Mouse (Mus musculus): ENCODE measurements at regions not wholly inside any gene's neighbourhood (a gene's known extent, or its start where the extent isn't known, plus 50 kb on each side); places are given as distances from the start of the nearest gene placed in this dataset.

DNA sequence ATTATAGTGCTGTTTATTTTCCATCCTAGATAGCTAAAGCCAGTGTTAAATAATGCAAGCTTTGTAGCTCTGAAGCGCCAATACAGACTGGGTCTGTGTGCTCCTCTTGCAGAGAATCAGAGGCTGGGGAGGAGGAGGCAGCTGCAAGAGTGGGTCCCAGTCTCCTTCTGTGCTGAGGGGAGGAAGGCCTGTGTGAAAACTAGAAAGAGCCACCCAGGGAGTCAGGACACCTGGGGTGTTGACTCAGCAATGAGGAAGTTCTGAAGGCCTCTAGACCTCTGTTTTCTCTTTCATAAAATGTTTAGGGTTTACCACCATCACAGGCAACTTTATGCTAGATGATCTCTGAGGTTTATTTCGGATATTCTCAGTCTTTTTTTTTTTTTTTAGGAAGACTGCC lies 254.7 kb downstream of the Igsf11 start:
- ATAC-seq = no peak
- H3K27me3 ChIP-seq (replicated peaks; ENCODE audit: control insufficient read depth, insufficient read depth, low read length) = no peaks in the 10 kb centered on the region
- no peak overlapping the region for H3K9ac ChIP-seq (ENCODE audit: low read depth, low read length)
- no peak overlapping the region for H3K4me2 ChIP-seq (ENCODE audit: low read depth, low read length)
- WGBS = 41% methylated on average over 2 of the region's 2 CpGs
- no peaks in the 10 kb centered on the region for H3K9me3 ChIP-seq (ENCODE audit: control insufficient read depth, low read length)
- H3K27ac ChIP-seq (ENCODE audit: low read length) = no peak overlapping the region
- no peak overlapping the region for H3K4me3 ChIP-seq (ENCODE audit: low read length)
- no peaks in the 10 kb centered on the region for H3K4me1 ChIP-seq (ENCODE audit: control insufficient read depth, insufficient read depth, low read length)
- H3K36me3 ChIP-seq (ENCODE audit: control insufficient read depth, insufficient read depth, low read length) = no peaks in the 10 kb centered on the region

DNA sequence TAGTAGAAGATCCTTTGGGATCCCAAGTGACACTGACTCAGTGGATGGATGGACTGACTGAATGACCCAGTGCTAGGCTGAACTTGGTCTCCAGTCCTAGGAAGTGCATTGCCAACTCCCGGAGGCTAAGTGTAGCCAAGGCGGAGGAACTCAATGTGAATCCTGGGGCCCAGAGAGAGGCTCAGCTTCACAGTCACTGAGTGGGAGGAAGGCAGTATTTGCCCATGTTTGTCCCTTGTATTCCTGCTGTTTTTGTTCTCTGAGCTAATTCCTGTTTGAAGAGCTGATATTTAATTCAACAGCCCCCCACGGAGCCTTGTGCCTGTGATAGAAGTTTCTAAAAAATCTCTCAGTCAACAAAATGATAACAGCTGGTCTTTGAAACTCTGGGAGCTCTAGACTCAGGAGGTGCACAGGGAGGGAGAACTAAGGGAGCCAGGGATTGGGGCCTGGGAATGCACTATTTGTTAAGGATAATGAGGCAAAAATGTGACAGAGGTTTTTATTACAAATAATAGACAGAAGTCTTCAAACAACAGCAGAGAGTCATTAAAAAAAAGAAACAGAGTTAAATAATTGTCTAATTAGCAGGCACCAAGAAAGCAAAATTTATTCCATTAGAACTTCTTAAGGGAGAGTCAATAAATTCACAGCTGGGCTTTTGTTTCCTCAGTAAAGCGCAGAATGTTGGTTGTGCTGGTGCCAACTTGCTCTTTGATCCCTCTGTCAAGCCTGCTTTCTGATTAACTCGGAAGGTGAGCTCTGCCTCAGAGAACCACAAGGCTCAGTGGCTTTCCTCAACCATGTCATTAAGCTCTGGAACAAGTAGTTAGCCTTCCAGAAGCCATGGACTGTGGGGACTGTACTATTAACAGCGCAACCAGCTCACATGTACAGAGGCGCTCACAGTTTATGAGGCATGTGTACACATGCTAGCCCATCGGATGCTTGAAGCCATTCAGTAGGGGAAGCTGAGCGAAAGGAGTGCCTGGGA lies 259.2 kb downstream of the Igsf11 start:
- no peak overlapping the region for H3K4me3 ChIP-seq (ENCODE audit: low read length)
- whole genome bisulfite sequencing = 68% methylated on average over 9 of the region's 9 CpGs
- H3K9me3 ChIP-seq (ENCODE audit: control insufficient read depth, low read length) = no peaks in the 10 kb centered on the region
- H3K4me1 ChIP-seq (ENCODE audit: control insufficient read depth, insufficient read depth, low read length) = no peaks in the 10 kb centered on the region
- H3K27ac ChIP-seq (ENCODE audit: low read length) = no peak overlapping the region
- ATAC-seq = no peak
- no peak overlapping the region for H3K9ac ChIP-seq (ENCODE audit: low read depth, low read length)
- H3K27me3 ChIP-seq (replicated peaks; ENCODE audit: control insufficient read depth, insufficient read depth, low read length) = no peaks in the 10 kb centered on the region
- H3K36me3 ChIP-seq (ENCODE audit: control insufficient read depth, insufficient read depth, low read length) = no peaks in the 10 kb centered on the region
- H3K4me2 ChIP-seq (ENCODE audit: low read depth, low read length) = no peak overlapping the region

DNA sequence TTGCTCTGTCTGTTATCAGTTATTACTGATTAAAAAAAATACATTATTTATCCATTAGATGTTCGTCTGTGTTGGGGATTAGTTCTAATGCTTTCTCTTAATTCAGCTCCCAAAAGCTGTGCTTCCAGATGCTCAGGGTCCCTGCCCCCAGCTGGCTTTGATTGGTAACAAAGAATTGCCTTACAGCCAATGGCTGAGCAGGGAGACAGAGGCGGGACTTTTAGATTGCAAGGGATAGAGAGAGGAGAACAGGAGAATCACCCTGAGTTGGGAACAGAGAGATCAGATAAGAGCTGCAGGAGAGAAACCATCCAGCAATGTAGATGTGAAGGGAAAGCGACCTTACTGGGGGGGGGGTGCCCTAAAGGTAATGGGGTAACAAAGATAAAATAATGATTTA lies 266.4 kb downstream of the Igsf11 start:
- Histone ChIP-seq H3K9me3 (ENCODE audit: control insufficient read depth, low read length) (no peaks in the 10 kb centered on the region), H3K9ac (ENCODE audit: low read depth, low read length) (no peak overlapping the region), H3K27ac (ENCODE audit: low read length) (no peak overlapping the region), H3K4me3 (ENCODE audit: low read length) (no peak overlapping the region), H3K27me3 (replicated peaks; ENCODE audit: control insufficient read depth, insufficient read depth, low read length) (no peaks in the 10 kb centered on the region), H3K4me2 (ENCODE audit: low read depth, low read length) (no peak overlapping the region), H3K4me1 (ENCODE audit: control insufficient read depth, insufficient read depth, low read length) (no peaks in the 10 kb centered on the region), H3K36me3 (ENCODE audit: control insufficient read depth, insufficient read depth, low read length) (no peaks in the 10 kb centered on the region)
- 37% methylated on average over 3 of the region's 3 CpGs for WGBS
- ATAC-seq = no peak

DNA sequence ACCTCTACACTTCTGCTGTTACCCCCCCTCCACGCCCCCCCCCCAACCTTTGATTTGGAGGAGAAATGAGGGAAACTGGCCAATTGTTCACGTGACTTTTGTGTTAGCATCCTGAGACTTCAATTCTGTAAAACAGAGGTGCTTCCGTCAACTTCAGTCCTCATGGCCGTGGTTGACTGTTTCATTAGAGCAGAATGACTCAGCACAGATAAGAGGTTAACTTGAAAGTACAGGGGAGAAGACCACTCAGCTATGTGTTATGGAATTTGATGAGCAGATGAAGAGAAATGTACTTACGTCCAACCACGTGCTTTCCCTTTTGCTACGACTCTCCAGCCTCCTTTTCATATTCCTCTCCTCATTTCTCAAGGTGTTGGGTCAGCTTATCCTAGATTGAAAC lies 267.3 kb downstream of the Igsf11 start:
- H3K9me3 ChIP-seq (ENCODE audit: control insufficient read depth, low read length) = no peaks in the 10 kb centered on the region
- no peak for ATAC-seq
- WGBS = 79% methylated on average over 7 of the region's 7 CpGs
- no peak overlapping the region for H3K9ac ChIP-seq (ENCODE audit: low read depth, low read length)
- H3K36me3 ChIP-seq (ENCODE audit: control insufficient read depth, insufficient read depth, low read length) = no peaks in the 10 kb centered on the region
- H3K4me3 ChIP-seq (ENCODE audit: low read length) = no peak overlapping the region
- H3K4me2 ChIP-seq (ENCODE audit: low read depth, low read length) = no peak overlapping the region
- no peak overlapping the region for H3K27ac ChIP-seq (ENCODE audit: low read length)
- no peaks in the 10 kb centered on the region for H3K4me1 ChIP-seq (ENCODE audit: control insufficient read depth, insufficient read depth, low read length)
- no peaks in the 10 kb centered on the region for H3K27me3 ChIP-seq (replicated peaks; ENCODE audit: control insufficient read depth, insufficient read depth, low read length)

DNA sequence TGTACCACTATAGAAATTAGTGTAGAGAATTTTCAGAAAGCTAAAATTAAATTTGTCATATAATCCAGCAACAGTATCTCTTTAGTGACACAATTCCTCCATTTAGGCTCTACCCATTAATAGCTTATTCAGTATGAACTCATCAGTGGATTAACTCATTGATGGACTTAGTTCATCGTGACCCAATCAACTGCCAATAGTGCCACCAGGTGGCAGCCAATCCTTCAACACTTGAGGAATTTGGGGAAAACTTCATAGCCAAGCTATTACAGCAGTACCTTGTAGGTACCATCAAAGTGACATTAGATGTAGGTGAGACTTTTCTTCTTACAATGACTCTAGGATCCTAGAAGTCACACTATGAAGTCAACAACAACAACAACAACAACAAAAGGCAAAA lies 270.2 kb downstream of the Igsf11 start:
- no peaks in the 10 kb centered on the region for H3K36me3 ChIP-seq (ENCODE audit: control insufficient read depth, insufficient read depth, low read length)
- H3K9ac ChIP-seq (ENCODE audit: low read depth, low read length) = no peak overlapping the region
- H3K27me3 ChIP-seq (replicated peaks; ENCODE audit: control insufficient read depth, insufficient read depth, low read length) = no peaks in the 10 kb centered on the region
- H3K4me1 ChIP-seq (ENCODE audit: control insufficient read depth, insufficient read depth, low read length) = no peaks in the 10 kb centered on the region
- ATAC-seq = no peak
- H3K4me3 ChIP-seq (ENCODE audit: low read length) = no peak overlapping the region
- H3K4me2 ChIP-seq (ENCODE audit: low read depth, low read length) = no peak overlapping the region
- no peaks in the 10 kb centered on the region for H3K9me3 ChIP-seq (ENCODE audit: control insufficient read depth, low read length)
- no peak overlapping the region for H3K27ac ChIP-seq (ENCODE audit: low read length)
- WGBS = 26% methylated on average over 1 of the region's 1 CpGs

DNA sequence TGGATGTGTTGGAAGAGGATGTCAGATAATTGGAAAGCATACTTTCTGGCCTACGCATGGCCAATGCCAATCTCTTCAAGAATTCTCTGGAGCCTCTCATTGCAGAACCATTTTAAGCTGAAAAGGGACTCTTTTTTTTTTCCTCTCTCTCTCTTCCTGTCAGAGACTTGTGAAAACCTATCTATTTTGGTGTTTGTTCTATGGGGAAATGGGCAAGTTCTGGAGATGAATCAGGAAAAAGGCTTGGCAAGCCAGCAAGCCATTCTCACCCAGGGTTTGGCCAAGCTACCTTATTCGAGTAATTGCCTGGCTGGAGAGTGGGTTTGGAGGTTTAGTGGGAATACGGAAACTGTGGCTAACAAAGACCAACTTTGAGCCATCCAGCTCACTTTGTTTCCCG lies 299.4 kb downstream of the Igsf11 start:
- Histone ChIP-seq H3K4me2 (ENCODE audit: low read depth, low read length) (no peak overlapping the region), H3K9me3 (ENCODE audit: control insufficient read depth, low read length) (no peaks in the 10 kb centered on the region), H3K4me1 (ENCODE audit: control insufficient read depth, insufficient read depth, low read length) (no peaks in the 10 kb centered on the region), H3K4me3 (ENCODE audit: low read length) (no peak overlapping the region), H3K27me3 (replicated peaks; ENCODE audit: control insufficient read depth, insufficient read depth, low read length) (no peaks in the 10 kb centered on the region), H3K9ac (ENCODE audit: low read depth, low read length) (no peak overlapping the region), H3K27ac (ENCODE audit: low read length) (no peak overlapping the region), H3K36me3 (ENCODE audit: control insufficient read depth, insufficient read depth, low read length) (no peaks in the 10 kb centered on the region)
- ATAC-seq = no peak
- 89% methylated on average over 4 of the region's 4 CpGs for WGBS

DNA sequence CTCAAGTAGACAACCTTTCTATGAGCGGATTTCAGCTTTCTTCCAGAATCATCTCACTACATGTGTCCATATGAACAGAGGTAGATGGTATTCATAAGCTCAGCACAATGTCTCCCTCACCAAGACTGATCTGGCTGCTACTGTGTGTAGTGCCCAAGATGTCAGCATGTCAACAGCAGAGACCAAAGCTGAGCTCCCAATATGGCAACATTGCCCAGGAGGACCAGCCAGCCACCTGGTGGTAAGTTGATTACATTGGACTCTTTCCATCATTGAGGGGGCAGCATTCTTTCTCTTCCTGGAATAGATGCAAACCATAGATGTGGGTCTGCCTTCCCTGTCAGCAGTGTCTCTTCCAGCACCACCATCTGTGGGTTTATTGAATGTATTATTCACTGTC lies 303.0 kb downstream of the Igsf11 start:
- H3K4me2 ChIP-seq (ENCODE audit: low read depth, low read length) = no peak overlapping the region
- no peak for ATAC-seq
- no peaks in the 10 kb centered on the region for H3K27me3 ChIP-seq (replicated peaks; ENCODE audit: control insufficient read depth, insufficient read depth, low read length)
- 95% methylated on average over 1 of the region's 1 CpGs for WGBS
- no peak overlapping the region for H3K9ac ChIP-seq (ENCODE audit: low read depth, low read length)
- H3K27ac ChIP-seq (ENCODE audit: low read length) = no peak overlapping the region
- H3K9me3 ChIP-seq (ENCODE audit: control insufficient read depth, low read length) = no peaks in the 10 kb centered on the region
- no peaks in the 10 kb centered on the region for H3K4me1 ChIP-seq (ENCODE audit: control insufficient read depth, insufficient read depth, low read length)
- no peak overlapping the region for H3K4me3 ChIP-seq (ENCODE audit: low read length)
- H3K36me3 ChIP-seq (ENCODE audit: control insufficient read depth, insufficient read depth, low read length) = no peaks in the 10 kb centered on the region

DNA sequence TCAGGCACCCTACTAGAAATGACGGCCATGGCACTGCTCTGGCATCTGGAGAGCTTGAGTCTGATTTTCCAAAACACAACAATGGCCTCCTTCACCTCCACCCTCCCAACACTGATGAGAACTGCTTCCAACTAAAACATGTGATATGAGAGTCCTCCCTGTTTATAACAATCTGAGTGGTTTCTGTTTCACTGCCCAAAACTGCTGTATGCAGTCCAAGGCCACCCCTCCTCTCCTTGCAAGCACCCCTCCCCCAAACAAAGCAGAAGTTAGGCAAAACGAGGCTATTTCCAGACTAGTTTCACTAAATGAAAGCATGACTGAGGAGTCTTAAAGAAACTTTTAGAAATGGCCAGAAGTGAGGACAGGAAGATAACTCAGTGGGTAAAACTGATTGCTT lies 304.4 kb downstream of the Igsf11 start:
- no peaks in the 10 kb centered on the region for H3K36me3 ChIP-seq (ENCODE audit: control insufficient read depth, insufficient read depth, low read length)
- no peak overlapping the region for H3K27ac ChIP-seq (ENCODE audit: low read length)
- H3K4me3 ChIP-seq (ENCODE audit: low read length) = no peak overlapping the region
- WGBS = 57% methylated on average over 2 of the region's 2 CpGs
- no peak overlapping the region for H3K4me2 ChIP-seq (ENCODE audit: low read depth, low read length)
- H3K27me3 ChIP-seq (replicated peaks; ENCODE audit: control insufficient read depth, insufficient read depth, low read length) = no peaks in the 10 kb centered on the region
- no peak overlapping the region for H3K9ac ChIP-seq (ENCODE audit: low read depth, low read length)
- no peak for ATAC-seq
- H3K9me3 ChIP-seq (ENCODE audit: control insufficient read depth, low read length) = no peaks in the 10 kb centered on the region
- no peaks in the 10 kb centered on the region for H3K4me1 ChIP-seq (ENCODE audit: control insufficient read depth, insufficient read depth, low read length)

DNA sequence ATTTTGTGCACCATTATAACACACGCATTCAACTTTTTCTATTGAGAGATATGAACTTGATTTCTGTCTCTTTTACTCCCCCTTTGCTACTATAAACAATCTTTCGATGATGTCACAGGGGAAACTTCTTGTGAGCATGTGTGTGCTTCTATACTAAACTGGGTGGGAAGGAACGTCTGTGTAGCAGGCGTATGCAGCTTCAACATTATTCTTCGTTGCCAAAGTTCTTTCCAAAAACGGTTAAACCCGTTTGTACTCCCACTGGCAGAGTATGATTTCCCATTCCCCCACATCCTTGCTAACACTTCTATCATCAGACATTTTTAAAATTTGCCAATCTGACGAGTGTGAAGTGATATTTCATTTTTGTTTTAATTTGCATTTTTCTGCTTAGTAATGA lies 331.1 kb downstream of the Igsf11 start:
- no peak overlapping the region for H3K4me3 ChIP-seq (ENCODE audit: low read length)
- ATAC-seq = no peak

DNA sequence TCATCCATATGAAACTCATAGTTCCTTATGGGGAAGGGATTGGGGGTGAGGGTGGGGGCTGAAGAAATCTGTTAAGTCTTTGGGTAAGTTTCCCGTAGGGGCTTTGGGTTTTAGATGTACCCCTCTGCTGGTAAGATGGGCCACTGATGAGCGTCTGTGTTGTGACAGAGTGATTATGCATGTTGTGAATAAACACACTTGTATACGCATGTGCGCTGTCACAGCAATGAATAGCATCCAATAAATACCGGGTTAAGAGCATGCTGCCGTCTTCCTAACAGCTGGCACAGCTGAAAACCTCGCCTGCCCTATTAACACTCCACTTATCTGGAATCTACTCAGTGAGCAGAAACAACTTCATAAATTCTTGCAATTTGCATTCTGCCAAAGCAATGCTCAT lies 337.0 kb downstream of the Igsf11 start:
- H3K9ac ChIP-seq (ENCODE audit: low read depth, low read length) = no peak overlapping the region
- H3K27ac ChIP-seq (ENCODE audit: low read length) = no peak overlapping the region
- H3K4me1 ChIP-seq (ENCODE audit: control insufficient read depth, insufficient read depth, low read length) = no peaks in the 10 kb centered on the region
- H3K27me3 ChIP-seq (replicated peaks; ENCODE audit: control insufficient read depth, insufficient read depth, low read length) = no peaks in the 10 kb centered on the region
- 49% methylated on average over 7 of the region's 7 CpGs for WGBS
- H3K4me2 ChIP-seq (ENCODE audit: low read depth, low read length) = no peak overlapping the region
- no peak overlapping the region for H3K4me3 ChIP-seq (ENCODE audit: low read length)
- H3K36me3 ChIP-seq (ENCODE audit: control insufficient read depth, insufficient read depth, low read length) = no peaks in the 10 kb centered on the region
- H3K9me3 ChIP-seq (ENCODE audit: control insufficient read depth, low read length) = no peaks in the 10 kb centered on the region
- no peak for ATAC-seq

More for the DNA sequence above, 331.1 kb downstream of the Igsf11 start:
- Histone ChIP-seq H3K9me3 (ENCODE audit: control insufficient read depth, low read length) (no peaks in the 10 kb centered on the region), H3K27me3 (replicated peaks; ENCODE audit: control insufficient read depth, insufficient read depth, low read length) (no peaks in the 10 kb centered on the region), H3K36me3 (ENCODE audit: control insufficient read depth, insufficient read depth, low read length) (no peaks in the 10 kb centered on the region), H3K4me2 (ENCODE audit: low read depth, low read length) (no peak overlapping the region), H3K27ac (ENCODE audit: low read length) (no peak overlapping the region), H3K4me1 (ENCODE audit: control insufficient read depth, insufficient read depth, low read length) (no peaks in the 10 kb centered on the region), H3K9ac (ENCODE audit: low read depth, low read length) (no peak overlapping the region)
- 70% methylated on average over 8 of the region's 8 CpGs for WGBS

All from intestine, embryonic 16.5 days (tissue).